Mouse (Mus musculus) spleen, adult 18-20 months (tissue): Measurements from ENCODE around the gene Abcg8.

Experiments
- DNase-seq, 2 experiments: peaks; one replicate each; pipeline ENCODE4 v3.0.0; 2022; ENCODE audit warnings: mixed read lengths in 2 of 2

Abcg8 gene

GRCm38 (mm10) chr17:84675951-84676366 lies at the start of gene Abcg8:
Gene Abcg8, plus strand, starts transcription at chr17:84676302.
- DNase-seq: no peak

GRCm38 (mm10) chr17:84626857-84627305 lies 49.2 kb upstream of the Abcg8 start:
- DNase-seq: no peak

- no peak for DNase-seq
Observed at GRCm38 (mm10) chr17:84627721-84628120, 48.4 kb upstream of the Abcg8 start.

GRCm38 (mm10) chr17:84628611-84629010 lies 47.5 kb upstream of the Abcg8 start:
- DNase-seq: no peak

GRCm38 (mm10) chr17:84631836-84632235 lies 44.3 kb upstream of the Abcg8 start:
- DNase-seq: no peak

GRCm38 (mm10) chr17:84633443-84633842 lies 42.7 kb upstream of the Abcg8 start:
- DNase-seq: peak in 1 of 2 experiments; percentile 19

GRCm38 (mm10) chr17:84636328-84636727 lies 39.8 kb upstream of the Abcg8 start:
- DNase-seq: no peak

- no peak for DNase-seq
Observed at GRCm38 (mm10) chr17:84637971-84638370, 38.1 kb upstream of the Abcg8 start.

- DNase-seq: no peak
Observed at GRCm38 (mm10) chr17:84639796-84640378, 36.2 kb upstream of the Abcg8 start.

- peak in 1 of 2 experiments; percentile 30 for DNase-seq
Observed at GRCm38 (mm10) chr17:84641893-84642292, 34.2 kb upstream of the Abcg8 start.

GRCm38 (mm10) chr17:84642324-84642723 lies 33.8 kb upstream of the Abcg8 start:
- no peak for DNase-seq

- DNase-seq: no peak
Observed at GRCm38 (mm10) chr17:84644292-84645050, 31.6 kb upstream of the Abcg8 start.

GRCm38 (mm10) chr17:84645119-84645518 lies 31.0 kb upstream of the Abcg8 start:
- no peak for DNase-seq

- DNase-seq: no peak
Observed at GRCm38 (mm10) chr17:84645894-84646293, 30.2 kb upstream of the Abcg8 start.

GRCm38 (mm10) chr17:84646477-84646876 lies 29.6 kb upstream of the Abcg8 start:
- no peak for DNase-seq

- no peak for DNase-seq
Observed at GRCm38 (mm10) chr17:84647630-84648029, 28.5 kb upstream of the Abcg8 start.

GRCm38 (mm10) chr17:84650302-84651017 lies 25.6 kb upstream of the Abcg8 start:
- DNase-seq: no peak

- no peak for DNase-seq
Observed at GRCm38 (mm10) chr17:84653544-84653943, 22.6 kb upstream of the Abcg8 start.

- DNase-seq: no peak
Observed at GRCm38 (mm10) chr17:84656205-84656604, 19.9 kb upstream of the Abcg8 start.

- no peak for DNase-seq
Observed at GRCm38 (mm10) chr17:84656653-84657421, 19.3 kb upstream of the Abcg8 start.

GRCm38 (mm10) chr17:84657422-84657732 lies 18.7 kb upstream of the Abcg8 start:
- no peak for DNase-seq

- no peak for DNase-seq
Observed at GRCm38 (mm10) chr17:84657782-84658181, 18.3 kb upstream of the Abcg8 start.

GRCm38 (mm10) chr17:84658195-84658594 lies 17.9 kb upstream of the Abcg8 start:
- no peak for DNase-seq
